Mouse (Mus musculus): ENCODE measurements around the gene Dgkq. TPM values are rescaled to one million over a fixed set of nuclear protein-coding genes. Genes with fewer than 3 reads are reported as not detected.

The Dgkq gene
- total RNA-seq, 2 experiments from 2014 or later, result 55.4 to 68.1 TPM

DNA sequence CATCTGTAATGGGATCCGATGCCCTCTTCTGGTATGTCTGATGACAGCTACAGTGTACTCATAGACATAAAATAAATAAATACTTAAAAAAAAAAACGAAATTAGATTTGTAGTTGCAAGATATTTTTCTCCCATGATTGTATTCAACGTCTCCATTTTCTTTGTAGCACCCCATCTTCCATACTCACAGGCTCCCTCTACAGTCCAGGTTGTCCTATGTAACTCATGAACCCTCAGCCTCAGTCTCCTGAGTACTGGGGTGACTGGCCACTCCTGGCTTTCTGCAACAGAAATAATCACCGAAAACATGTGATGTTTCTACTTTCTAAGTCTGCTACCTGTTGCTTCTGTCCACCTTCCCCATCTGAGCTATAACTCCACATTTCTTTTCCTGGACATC is 21.7 kb upstream of the Dgkq start:
- intact Hi-C loops (cut with DNase I), result no loop called here
- no peak for DNase-seq

DNA sequence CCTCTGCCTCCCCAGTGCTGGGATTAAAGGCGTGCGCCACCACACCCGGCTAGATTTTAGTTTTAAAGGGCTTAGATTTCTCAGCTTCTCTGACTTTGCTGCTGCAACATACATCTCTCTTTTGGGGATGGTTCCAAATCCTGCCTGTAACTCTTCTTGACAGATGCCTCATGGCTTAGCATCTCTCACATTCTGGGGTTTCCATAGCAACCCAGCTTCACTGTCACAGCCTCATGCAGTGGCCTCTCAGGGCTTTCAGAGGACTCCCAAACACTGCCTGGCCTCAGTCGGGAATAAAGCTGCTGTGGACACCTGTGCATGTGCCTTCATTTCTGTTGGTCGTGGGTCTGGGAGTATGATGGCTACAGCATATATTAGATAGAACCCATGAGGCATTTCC is 19.6 kb upstream of the Dgkq start:
- no peak for DNase-seq
- intact Hi-C loops (cut with DNase I), result no loop called here

DNA sequence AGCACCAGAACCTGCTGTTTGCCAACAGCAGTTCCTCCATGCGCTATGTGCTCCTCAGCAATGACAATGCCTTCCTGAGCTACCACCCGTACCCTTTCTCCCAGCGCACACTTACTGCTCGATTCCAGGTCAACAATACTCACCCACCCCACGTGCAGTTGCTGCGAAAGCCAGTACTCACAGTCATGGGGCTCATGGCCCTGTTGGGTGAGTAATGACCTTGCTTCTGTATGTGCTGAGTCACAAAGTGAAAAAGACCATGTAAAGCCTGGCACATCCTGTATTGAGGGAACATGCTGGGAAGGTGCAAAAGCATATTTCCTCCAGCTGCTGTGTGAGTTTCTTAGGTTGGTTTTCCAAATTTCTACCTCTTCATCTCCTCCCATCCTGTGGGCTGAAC is 11.4 kb upstream of the Dgkq start:
- no peak for DNase-seq
- intact Hi-C loops (cut with DNase I), result no loop called here

DNA sequence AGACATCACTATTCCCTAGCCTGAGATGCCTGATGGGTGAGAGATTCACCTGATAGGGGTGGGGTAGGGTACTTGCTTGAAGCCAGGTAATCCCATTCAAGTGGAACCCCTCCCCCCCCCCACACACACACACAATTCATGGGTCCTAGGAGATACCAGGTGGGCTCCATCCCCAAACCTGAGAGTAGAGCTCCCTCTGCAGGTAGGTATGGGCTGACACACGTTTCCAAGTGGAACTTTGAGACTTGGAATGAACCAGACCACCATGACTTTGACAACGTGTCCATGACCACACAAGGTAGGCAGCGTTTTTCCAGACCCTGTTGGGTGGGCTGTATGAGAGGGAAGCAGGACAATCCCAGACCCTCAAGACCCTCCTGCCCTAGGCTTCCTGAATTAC is 10.4 kb upstream of the Dgkq start:
- intact Hi-C loops (cut with DNase I), result no loop called here
- DNase-seq, result no peak

DNA sequence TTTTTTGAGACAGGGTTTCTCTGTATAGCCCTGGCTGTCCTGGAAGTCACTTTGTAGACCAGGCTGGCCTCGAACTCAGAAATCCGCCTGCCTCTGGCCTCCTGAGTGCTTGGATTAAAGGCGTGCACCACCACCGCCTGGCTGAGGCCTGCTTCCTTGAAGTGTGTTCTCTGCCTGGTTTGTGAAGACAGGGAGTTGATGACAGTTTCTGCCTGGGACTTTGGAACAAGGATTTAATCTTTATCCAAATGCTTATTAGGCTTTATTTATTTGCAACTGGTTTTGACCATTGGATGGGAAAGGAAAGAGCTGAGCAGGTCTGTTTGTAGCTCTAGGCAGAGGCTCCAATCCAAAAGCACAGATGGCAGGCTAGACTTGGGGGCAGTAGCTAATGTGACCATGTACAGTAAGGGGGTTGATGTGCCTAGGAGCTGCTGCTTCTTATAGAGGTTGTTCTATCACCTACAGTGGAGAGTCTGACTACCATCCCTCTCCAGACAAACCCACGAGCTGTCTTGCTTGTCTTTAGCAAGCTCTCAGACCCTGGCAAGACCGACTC is 8.9 kb upstream of the Dgkq start:
- DNase-seq, result no peak
- intact Hi-C loops (cut with DNase I), result no loop called here

DNA sequence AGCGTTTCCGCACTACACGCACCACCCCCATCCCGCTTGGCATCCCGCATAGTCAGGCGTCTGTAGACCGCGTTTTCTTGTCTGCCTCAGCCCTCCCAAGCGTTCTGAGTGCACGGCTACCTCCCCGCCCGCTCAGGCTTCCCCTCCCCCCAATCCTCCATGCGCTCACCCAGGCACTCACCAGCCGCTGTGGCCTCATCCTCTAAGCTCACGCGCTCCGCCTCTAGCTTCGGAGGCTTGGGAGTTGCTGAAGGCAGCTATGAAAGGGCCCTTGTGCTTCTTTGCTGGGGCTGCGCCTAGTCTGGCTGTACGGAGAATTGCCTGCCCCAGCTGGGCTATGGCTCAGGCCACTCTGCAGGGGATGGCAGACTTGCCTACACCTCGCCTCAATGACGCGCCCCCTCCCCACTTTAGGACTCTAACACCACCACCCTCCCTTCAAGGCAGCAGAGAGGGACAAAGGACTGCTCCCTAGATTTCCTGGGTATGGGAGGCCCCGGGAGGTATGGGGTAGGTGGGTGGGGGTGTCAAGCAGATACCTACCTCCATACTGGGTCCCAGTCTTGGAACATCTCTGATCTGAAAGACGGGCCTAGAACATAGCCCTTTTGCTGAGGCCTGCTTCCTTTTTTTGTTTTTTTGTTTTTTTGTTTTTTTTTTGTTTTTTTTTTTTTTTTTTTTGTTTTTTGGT is 8.3 kb upstream of the Dgkq start:
- intact Hi-C loops (cut with DNase I), result no loop called here
- DNase-seq, result peak; percentile 77

DNA sequence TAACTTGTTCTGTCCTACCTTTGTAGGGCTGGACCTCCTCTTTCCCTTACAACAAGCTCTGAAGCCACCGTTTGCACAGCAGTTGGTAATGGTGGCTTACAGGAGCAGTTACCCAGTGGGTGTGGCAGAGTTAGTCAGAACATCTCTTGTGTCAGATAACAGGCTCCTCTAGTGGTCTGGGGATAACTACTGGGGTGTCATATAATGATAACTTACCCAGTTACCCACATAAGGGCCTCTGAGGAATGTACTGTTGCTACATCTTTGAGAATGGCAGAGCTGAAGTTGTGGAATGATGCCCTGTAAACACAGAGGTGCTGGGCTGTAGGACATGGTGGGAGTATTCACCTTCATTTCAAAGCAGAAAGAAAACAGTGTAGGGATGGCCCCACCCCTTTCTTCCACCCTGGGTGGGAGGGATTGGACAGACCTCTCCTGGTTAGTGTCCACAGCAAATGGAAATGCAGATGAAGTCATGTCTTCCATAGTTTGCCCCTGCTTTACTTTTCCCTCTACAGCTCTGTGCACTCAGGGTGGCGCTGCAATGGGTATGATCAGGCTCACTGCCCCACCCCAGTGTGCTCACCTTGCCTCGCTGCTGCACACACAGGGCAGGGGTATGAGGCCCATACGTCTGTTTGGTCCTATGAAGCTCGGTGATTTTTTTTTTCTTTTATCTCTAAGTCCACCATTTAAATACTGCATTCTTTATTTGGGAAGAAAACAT is 7.5 kb upstream of the Dgkq start:
- peak; percentile 25 for DNase-seq
- intact Hi-C loops (cut with DNase I), result no loop called here

DNA sequence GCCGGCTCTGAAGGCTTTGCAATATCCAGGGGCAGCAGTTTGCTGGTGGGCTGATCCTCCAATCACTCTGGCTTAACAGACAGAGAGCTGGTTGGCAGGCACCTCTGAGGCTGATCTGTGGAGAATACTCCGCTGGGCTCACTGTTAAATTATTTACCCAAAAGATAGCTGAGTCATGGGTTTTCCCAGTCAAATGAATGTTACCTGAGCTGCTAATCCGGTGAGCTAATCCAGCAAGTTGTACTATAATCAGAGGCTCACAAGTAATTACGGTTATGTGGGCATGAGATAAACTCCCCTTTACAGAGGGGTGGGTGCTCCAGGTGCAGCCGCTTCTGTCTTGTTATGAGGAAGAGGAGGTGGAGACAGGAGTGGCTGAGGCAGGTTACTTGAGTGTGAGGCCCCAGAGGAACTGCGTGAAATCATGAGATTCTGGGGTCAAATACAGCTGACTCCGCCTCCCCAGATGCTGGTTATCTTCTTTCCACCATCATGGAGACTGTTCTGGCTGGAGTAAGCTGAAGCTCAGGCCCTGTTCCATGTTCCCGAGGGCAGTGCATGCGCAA is 5.9 kb upstream of the Dgkq start, which contains the start of gene Slc26a1:
Gene Slc26a1 (minus strand): TSS at position 319 of the 566 bp plus-strand sequence.
- intact Hi-C loops (cut with DNase I), result no loop called here
- DNase-seq, result no peak

DNA sequence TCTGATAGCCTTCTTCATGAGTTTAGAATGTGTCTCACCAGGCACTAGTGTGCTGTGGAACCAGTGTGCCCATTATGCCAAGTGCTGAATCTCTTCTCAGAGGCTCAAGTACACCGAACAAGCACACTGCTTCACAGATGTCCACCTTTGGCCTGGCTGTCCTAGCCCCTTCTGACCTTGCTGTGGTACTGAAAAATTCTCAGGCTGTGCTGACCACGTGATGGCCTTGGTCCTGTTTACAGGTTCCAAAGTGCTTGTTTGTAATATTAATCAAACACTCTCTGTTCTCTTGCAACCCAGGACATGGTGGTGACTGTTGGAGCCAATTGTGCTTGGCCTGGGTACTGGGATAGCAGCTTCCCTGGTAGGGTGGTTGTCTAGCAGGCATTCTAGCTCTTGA is 5.2 kb upstream of the Dgkq start:
- intact Hi-C loops (cut with DNase I), result no loop called here
- no peak for DNase-seq

DNA sequence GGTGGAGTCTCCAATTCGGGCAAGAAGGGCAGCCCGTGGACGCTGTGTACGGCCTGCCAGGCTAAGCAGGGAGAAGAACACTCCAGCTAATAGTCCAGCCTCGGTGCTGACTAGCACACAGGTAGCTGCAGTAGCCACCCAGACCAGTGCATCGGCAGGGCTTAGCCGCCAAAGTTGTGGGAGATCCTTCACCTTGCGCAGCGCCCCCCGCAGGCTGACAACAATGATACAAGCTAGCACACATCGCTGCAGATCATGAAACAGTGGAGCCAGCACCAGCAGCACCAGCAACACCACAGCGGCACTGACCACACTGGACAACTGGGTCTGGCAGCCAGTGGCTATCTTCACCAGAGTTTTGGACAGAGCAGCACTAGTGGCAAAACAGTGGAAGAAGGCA is 2.3 kb upstream of the Dgkq start:
- intact Hi-C loops (cut with DNase I), result no loop called here
- no peak for DNase-seq

DNA sequence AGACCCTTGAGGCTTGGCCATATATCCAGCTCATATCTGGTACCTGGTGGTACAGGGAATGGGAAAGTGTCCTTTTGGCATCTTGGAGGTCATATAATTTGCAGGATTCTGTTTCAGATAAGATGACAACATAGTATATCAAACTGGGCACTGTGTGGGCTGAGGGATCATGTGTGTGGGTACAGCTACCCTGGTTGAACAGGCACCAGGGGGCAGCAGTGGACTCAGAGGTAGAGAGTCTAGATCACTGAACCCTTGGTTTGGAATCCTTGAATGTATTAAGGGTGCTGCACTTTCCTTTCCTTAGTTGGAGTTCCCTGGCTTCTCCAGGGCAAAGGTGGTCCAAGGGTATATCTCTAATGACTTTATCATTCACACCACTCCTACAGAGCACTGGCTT is 1.3 kb upstream of the Dgkq start:
- peak; percentile 54 for DNase-seq
- intact Hi-C loops (cut with DNase I), result no loop called here

DNA sequence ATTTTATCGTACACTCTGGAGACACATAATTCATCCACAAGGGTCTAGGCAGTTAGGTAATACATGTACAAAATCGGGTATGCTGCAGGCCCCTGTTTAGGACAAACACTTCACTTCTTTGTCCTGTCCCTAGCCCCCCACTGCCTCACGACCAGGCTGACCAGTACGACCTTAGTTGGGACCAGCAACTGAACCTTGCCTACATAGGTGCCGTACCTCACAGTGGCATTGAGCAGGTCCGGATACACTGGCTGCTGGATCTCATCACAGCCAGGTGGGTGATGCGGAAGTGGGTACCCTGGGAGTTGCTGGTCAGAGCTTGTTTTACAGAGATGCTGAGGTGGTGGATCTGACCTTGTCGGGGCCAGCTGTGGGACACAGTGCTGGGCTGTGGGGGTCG is 514 bp upstream of the Dgkq start:
- no peak for DNase-seq
- intact Hi-C loops (cut with DNase I), result no loop called here

DNA sequence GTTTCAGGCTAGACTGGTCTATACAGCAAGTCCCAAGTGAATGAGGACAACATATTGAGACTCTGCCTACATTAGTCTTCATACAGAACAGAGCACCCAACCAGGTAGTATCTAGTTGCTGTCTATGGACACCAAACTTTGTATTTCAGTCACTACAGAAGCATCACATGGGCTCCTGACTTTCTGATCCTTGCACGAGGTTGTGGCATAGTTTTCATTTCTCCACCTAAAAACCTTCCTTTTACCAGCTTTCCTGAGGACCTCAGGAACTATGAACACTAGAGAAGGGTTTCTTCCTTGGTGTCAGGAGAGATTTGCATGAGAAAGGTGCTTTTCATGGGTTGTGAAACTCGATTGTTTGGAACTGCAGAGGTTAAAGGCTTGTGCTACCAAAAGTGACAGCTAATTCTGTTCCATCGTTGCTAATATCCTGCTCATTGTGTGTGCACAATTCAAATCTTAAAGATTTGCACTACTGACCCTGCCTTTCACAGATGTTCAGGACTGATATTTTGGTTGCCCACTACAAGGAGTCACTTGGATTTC is 1.0 kb downstream of the Dgkq start:
- no peak for DNase-seq
- intact Hi-C loops (cut with DNase I), result no loop called here

DNA sequence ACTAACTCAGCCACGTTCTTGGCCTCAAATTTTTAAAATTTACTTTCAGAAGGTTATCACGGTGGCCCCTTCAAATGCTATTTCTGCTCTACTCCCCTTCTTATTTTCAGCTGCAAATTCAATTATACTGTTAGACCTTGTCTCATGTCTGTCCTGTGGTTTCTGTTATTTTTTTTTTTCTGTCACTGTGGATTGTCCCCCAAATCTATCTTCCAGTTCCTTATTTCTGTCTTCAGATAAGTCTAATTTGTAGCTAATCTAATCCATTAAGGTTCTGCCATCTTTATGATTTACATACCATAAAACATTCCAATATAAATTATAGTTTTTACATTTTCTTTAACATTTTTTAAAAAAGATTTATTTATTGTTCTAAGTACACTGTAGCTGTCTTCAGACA is 2.1 kb downstream of the Dgkq start:
- intact Hi-C loops (cut with DNase I), result no loop called here
- DNase-seq, result no peak

DNA sequence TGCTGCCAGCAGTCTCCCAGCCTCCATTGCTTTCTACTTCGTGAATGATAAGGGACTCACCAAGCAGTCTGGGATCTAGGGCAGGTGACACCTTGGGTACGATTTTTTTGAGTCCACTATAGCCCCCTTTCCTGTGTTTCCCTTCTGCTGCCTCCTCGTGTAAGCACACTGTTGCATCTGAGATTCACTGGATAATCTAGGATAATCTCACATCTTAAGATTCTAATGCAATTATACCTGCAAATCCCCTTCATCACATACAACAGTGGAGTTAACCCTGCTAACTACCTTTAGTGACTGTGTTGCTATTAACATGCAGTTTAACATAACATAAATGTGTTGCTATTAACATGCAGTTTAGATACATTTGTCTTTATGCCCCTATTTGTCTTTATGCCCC is 4.4 kb downstream of the Dgkq start:
- DNase-seq, result no peak
- intact Hi-C loops (cut with DNase I), result no loop called here

DNA sequence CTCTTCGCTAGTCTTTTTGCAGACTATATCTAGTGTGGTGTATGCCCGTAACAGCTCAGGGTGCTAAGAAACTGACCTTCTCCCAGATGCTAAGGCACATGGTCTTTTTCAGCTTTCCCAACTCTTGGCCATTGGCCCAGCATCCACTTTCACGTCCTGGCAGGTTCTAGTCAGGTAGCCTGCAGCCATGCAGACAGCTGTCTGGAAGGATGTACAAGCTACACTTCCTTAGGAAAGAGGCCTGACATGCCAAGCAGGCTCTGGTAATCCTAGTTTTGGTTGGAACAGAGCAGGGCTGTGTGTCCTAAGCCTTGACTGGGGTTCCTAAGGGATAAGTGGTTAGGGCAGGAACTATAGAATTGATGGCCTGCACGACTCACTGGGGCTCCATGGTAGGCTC is 6.7 kb downstream of the Dgkq start:
- no peak for DNase-seq
- intact Hi-C loops (cut with DNase I), result no loop called here

DNA sequence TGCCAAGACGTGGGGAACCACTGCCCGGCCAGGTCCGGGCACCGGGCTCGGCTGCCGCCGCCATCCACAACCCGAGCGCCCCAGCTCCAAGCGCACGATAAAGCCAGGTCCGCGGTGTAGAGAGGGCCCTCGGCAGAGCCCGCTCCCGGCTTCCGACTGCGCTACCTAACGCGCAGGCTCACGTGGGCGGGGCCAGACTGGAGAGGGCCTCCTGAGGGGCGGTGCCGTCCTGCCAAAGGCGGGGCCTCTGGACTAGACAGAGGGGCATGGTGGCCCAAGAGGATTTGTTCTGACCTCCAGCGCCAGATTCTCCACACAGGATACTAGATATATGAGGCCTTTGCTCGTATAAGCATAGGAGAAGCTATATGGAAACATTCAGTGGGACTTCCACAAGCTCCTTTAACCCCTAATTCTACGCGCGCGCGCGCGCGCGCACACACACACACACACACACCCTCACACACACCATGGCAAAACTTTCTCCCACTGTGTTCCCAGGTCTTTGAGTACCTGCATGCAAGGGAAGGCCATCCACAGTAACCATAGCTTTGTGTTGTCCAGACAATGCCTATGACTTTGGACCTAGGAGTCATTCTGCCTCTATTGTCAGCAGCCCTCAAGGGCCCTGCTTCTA is 8.7 kb downstream of the Dgkq start:
- intact Hi-C loops (cut with DNase I), result no loop called here
- DNase-seq, result peak; percentile 93

DNA sequence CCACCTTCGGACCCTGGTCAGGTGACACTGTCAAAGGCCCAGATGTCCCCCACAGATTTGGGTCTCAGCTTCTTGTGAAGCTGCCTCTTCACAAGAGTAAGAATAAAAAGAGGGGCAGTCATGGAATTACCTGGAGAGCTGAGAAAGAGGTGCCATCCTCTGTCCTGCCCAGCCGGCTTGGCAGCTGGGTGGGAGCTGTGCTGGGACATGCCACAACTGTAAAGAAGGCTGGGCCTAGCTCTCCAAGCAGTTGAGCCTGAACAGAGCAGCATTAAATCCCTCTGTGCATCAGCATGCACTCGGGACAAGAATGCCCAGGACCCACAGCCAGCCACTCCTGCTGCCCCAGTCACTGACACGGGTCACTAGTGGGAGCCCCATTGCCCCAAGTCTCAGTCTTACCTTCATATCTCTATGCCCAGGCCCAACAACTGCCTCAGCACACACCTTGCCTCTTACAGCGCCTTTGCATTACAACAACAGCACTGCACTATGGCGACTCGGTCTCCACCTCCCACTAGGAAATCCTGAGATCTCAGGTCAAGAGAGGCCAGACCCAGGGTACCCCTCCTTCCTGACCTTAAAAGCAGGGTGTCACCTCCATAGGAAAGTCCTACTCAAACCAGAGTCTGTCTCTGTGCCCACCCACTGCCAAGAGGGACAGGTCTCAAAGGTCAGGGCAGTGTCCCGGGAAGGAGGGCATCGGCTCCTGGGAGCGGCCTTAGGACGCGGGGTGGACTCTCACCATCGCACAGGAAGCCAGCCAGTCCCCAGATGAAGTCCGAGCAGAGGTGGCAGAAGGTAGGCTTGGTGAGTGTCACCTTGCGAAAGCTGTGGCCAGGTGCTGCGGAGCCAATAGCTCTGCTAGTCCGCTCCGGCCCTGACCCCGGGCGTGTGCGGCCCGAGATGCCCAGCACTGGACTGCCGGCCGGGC is 9.5 kb downstream of the Dgkq start, which contains the start of gene Idua:
Gene Idua (plus strand): TSS at position 634 of the 934 bp plus-strand sequence.
- DNase-seq, result no peak
- intact Hi-C loops (cut with DNase I), result no loop called here

DNA sequence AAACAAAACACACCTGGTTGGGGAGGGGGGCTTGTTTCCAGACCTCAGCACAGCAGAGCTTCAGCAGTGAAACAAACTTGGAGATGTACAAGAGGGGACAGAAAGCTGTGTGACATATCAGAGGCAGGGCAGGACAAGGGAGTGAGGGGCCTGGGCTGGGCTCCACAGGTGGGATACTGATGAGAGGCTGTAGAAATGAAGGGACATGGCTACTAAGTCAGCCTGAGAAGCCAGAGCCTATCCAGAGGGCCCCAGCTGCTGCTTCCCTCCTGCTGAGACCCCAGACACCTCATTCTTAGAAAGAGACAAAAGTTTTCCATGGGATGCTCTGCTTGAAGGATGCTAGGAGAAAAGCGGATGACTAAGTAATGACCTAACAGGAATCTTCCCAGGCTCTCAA is 10.9 kb downstream of the Dgkq start:
- intact Hi-C loops (cut with DNase I), result no loop called here
- no peak for DNase-seq

DNA sequence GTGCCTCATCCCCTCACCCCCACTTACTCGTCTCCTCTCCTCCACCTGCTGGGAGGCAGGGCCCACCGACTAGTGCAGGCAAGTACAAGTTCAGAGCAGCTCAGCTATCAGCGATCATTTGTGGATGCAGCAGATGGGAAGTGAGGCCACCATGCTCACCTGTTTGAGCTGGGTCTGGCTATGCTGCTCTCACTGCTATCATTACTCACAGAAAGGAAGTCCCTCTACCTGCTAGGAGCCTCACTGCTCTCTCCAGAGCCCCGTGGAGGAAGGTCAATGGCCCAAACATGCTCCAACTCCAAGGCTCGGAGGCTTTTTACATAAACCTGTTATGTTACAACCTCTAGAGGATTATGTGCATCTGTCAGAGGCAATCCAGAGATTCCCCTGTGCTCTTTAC is 12.1 kb downstream of the Dgkq start:
- intact Hi-C loops (cut with DNase I), result no loop called here
- DNase-seq, result no peak

Data from left cerebral cortex, postnatal 4 days (tissue).